In the genomic region with DNA sequence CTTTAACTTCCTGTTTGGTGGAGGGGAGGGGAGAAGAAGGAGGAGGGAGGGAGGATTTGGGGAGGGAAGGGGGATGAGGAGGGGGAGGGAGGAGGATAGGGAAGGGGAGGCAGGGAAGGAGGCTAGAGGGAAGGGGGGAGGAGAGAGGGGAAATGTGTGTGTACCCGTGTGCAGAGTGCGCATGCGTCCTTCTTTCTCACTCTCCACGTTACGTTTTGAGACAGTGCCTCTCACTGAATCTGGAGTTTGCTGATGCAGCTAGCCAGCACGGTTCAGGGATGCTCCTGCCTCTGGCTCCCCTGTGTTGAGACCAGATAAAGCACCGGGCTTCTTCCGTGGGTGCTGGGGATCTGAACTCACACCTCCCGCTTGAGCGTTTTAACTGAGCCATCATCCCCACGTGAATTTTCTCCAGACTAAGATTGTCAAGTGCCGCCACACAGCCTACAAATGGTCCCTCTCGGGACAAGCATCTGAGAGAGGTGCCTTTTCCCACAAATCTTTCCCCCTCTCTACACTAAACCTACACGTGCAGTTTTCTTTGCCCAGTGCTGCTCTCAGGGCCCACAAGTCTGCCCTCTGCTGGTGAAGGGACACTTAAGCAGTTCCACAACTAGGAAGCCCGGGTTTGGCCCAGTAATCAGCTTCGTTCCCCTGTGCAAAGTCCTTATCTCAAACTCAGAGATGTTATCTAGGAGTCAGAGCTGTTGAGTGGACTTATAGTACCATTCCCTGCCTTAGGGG, we compare ENCODE assay signal across 8 mouse cellular contexts. TPM values are rescaled to one million over a fixed set of nuclear protein-coding genes. Genes with fewer than 3 reads are reported as not detected.
DNase-seq lines count a peak whose midpoint lies in the region; ATAC-seq and TF ChIP-seq lines count a peak whose summit lies in the region.

No protein-coding gene starts in this region.

- intact Hi-C loops in gastrocnemius, adult 2 months (cut with DNase I), result loop anchor here (1.0 to 2.0 kb wide), 2 partner anchors 18 to 57 kb away; no protein-coding TSS in a partner anchor

- no peaks in the 10 kb centered on the region for H3K27me3 ChIP-seq in intestine, embryonic 15.5 days (replicated peaks)
- H3K27me3 ChIP-seq in liver, embryonic 14.5 days (ENCODE audit: control insufficient read depth, insufficient read depth, low read length), result no peaks in the 10 kb centered on the region

- H3K27ac ChIP-seq in gastrocnemius, adult 2 months, result peak overlapping the region; percentile 77
- H3K27ac ChIP-seq in intestine, embryonic 15.5 days, result no peak overlapping the region
- H3K27ac ChIP-seq in liver, embryonic 14.5 days, result peak overlapping the region; percentile 13; the same call in 1 of the 2 replicates

- TF ChIP-seq EP300 in liver, embryonic 14.5 days (IDR thresholded peaks at IDR 0.05; ENCODE audit: low read depth), result peak; percentile 24; the same call in 1 of the 2 replicates

- H3K9ac ChIP-seq in intestine, embryonic 15.5 days, result no peak overlapping the region
- peak overlapping the region; percentile 43 for H3K9ac ChIP-seq in liver, embryonic 14.5 days (replicated peaks)

- no peaks in the 10 kb centered on the region for H3K36me3 ChIP-seq in intestine, embryonic 15.5 days
- no peaks in the 10 kb centered on the region for H3K36me3 ChIP-seq in liver, embryonic 14.5 days (replicated peaks; ENCODE audit: control insufficient read depth, insufficient read depth, low read depth)

- H3K4me1 ChIP-seq in intestine, embryonic 15.5 days (replicated peaks), result no peaks in the 10 kb centered on the region
- H3K4me1 ChIP-seq in liver, embryonic 14.5 days (replicated peaks; ENCODE audit: control insufficient read depth in 2 of 2, insufficient read depth in 2 of 2, low read length in 1 of 2), result peaks cover 5 to 16% of the 10 kb centered on the region in 2 experiments

- H3K9me3 ChIP-seq in intestine, embryonic 15.5 days, result 0 out of 2 replicates have a peak, but pooled peaks cover 5% of the 10 kb centered on the region
- H3K9me3 ChIP-seq in liver, embryonic 14.5 days (ENCODE audit: control insufficient read depth, low read length), result no peaks in the 10 kb centered on the region; the same call in 1 of the 2 replicates

- peak overlapping the region; percentile 27 for H3K4me3 ChIP-seq in gastrocnemius, adult 2 months
- no peak overlapping the region for H3K4me3 ChIP-seq in intestine, embryonic 15.5 days (replicated peaks)
- H3K4me3 ChIP-seq in liver, embryonic 14.5 days (ENCODE audit: insufficient read depth in 1 of 2, low read depth in 2 of 2, low read length in 2 of 2), result peak overlapping the region in 1 of 2 experiments; percentile 5; a peak in 1 of 4 replicates

- DNase-seq in ovary, postnatal 14 days (ENCODE audit: low spot score), result peak; percentile 22
- DNase-seq in ovary, adult 18-20 months (ENCODE audit: low spot score), result no peak
- peak; percentile 85 to 88 for DNase-seq in cerebellum, postnatal 14 days
- peak; percentile 74 for DNase-seq in gastrocnemius, adult 2 months
- DNase-seq in liver, embryonic 14.5 days (ENCODE audit: low read depth in 3 of 3, low spot score in 3 of 3), result peak; percentile 29 to 47 (median 35)
- peak; percentile 70 for DNase-seq in neural tube, embryonic 10.5 days (ENCODE audit: extremely low spot score, low spot score)
- DNase-seq in testis, postnatal 10 days (ENCODE audit: low spot score), result peak; percentile 69

- ATAC-seq in intestine, embryonic 15.5 days, result peak; percentile 53; the same call in 1 of the 2 replicates
- peak; percentile 71 for ATAC-seq in liver, embryonic 14.5 days (ENCODE audit: insufficient read depth)

- peak overlapping the region; percentile 49 for H3K4me2 ChIP-seq in intestine, embryonic 15.5 days (replicated peaks)
- peak overlapping the region; percentile 58 for H3K4me2 ChIP-seq in liver, embryonic 14.5 days (ENCODE audit: low read depth)

- peak; percentile 93 for TF ChIP-seq CTCF in gastrocnemius, adult 2 months (IDR thresholded peaks at IDR 0.05)
- peak; percentile 92 for TF ChIP-seq CTCF in liver, embryonic 14.5 days (IDR thresholded peaks at IDR 0.05; ENCODE audit: low read depth)

- WGBS in intestine, embryonic 15.5 days, result 29% methylated on average over 16 of the region's 16 CpGs
- WGBS in liver, embryonic 14.5 days (ENCODE audit: insufficient replicate concordance), result 19% methylated on average over 16 of the region's 16 CpGs

RNA-seq across cellular contexts. Expression of gene Dnajc11, which starts 13.4 kb away (rescaled TPM):
- total RNA-seq in gastrocnemius, adult 2 months (2021), result 10 to 100 TPM; 52.8 to 70.8 TPM
- polyA plus RNA-seq in intestine, embryonic 15.5 days (2015; fragmentation: Nextera tagmentation; extraction: Ambion mirVana), result 73.2 and 75.6 TPM in 2 replicates
- polyA plus RNA-seq in liver, embryonic 14.5 days (2012; rRNA removed), result 32.9 and 34.4 TPM in 2 replicates
- polyA plus RNA-seq in liver, embryonic 14.5 days (2014; fragmentation: Nextera tagmentation; extraction: Ambion mirVana), result 32.9 and 42.2 TPM in 2 replicates

RNA-seq across cellular contexts. Expression of gene Camta1, which starts 58.4 kb away (rescaled TPM):
- 100 to 1,000 TPM in 1 of 2 experiments, 10 to 100 TPM in 1; 95.9 to 126 TPM for total RNA-seq in gastrocnemius, adult 2 months (2021)
- 70.2 and 75.7 TPM in 2 replicates for polyA plus RNA-seq in intestine, embryonic 15.5 days (2015; fragmentation: Nextera tagmentation; extraction: Ambion mirVana)
- polyA plus RNA-seq in liver, embryonic 14.5 days (2012; rRNA removed), result 4.8 and 7.3 TPM in 2 replicates
- polyA plus RNA-seq in liver, embryonic 14.5 days (2014; fragmentation: Nextera tagmentation; extraction: Ambion mirVana), result 31.0 and 32.8 TPM in 2 replicates
